Mouse (Mus musculus) gastrocnemius, postnatal 14 days (tissue): ENCODE results near the gene Prss57. TPM values are rescaled to one million over a fixed set of nuclear protein-coding genes. Genes with fewer than 3 reads are reported as not detected.

Source experiments
- DNase-seq: peaks from one replicate; pipeline ENCODE4 v3.0.0; 2021; ENCODE audit warnings: mixed read lengths
- intact Hi-C: fragments of 180-260 bp; cut with DNase I; formaldehyde crosslinking; loops from one replicate; pipeline ENCODE4 v1.15.1; 2025; ENCODE audit warnings: low total_unique reads
- long read RNA-seq, 2 experiments: library from polyadenylated mRNA; stranded (forward); transcript quantifications; one replicate each; pipeline ENCODE4 v2.0.0; 2021
- total RNA-seq, 2 experiments: library from RNA; stranded (reverse); gene quantifications; 2 replicates each; pipeline ENCODE4 v1.2.3; 2021

The Prss57 gene
- not detected for total RNA-seq
- long read RNA-seq, experiment 1, result 0 reads
- long read RNA-seq, experiment 2, result 0 reads

- no peak for DNase-seq
- intact Hi-C loops, result no loop called here
Observed at GRCm38 (mm10) chr10:79790861-79791260, at the start of gene Prss57. Gene Prss57, minus strand, starts transcription at chr10:79790961.

GRCm38 (mm10) chr10:79840091-79840490 lies 49.3 kb upstream of the Prss57 start:
- no peak for DNase-seq
- intact Hi-C loops, result no loop called here

- intact Hi-C loops, result loop anchor here (10.0 kb wide), 1 partner anchor 117 kb away; no protein-coding TSS in a partner anchor
- DNase-seq, result no peak
Observed at GRCm38 (mm10) chr10:79838151-79838550, 47.4 kb upstream of the Prss57 start.

GRCm38 (mm10) chr10:79836918-79837317 lies 46.2 kb upstream of the Prss57 start:
- intact Hi-C loops, result loop anchor here (10.0 kb wide), 1 partner anchor 118 kb away; no protein-coding TSS in a partner anchor
- DNase-seq, result no peak

GRCm38 (mm10) chr10:79834769-79835398 lies 44.1 kb upstream of the Prss57 start:
- peak; percentile 66 for DNase-seq
- intact Hi-C loops, result loop anchor here (5.0 to 10.0 kb wide), 3 partner anchors 47 to 120 kb away; partner anchors contain the start of gene R3hdm4

- intact Hi-C loops, result loop anchor here (5.0 to 10.0 kb wide), 3 partner anchors 50 to 122 kb away; partner anchors contain the start of gene R3hdm4
- no peak for DNase-seq
Observed at GRCm38 (mm10) chr10:79832786-79833181, 42.0 kb upstream of the Prss57 start.

- intact Hi-C loops, result loop anchor here (5.0 to 10.0 kb wide), 3 partner anchors 50 to 123 kb away; partner anchors contain the start of gene R3hdm4
Observed at GRCm38 (mm10) chr10:79832026-79832785, 41.4 kb upstream of the Prss57 start.

GRCm38 (mm10) chr10:79831583-79831982 lies 40.8 kb upstream of the Prss57 start:
- no peak for DNase-seq
- intact Hi-C loops, result loop anchor here (5.0 to 10.0 kb wide), 3 partner anchors 51 to 123 kb away; partner anchors contain the start of gene R3hdm4

More at GRCm38 (mm10) chr10:79832026-79832785, 41.4 kb upstream of the Prss57 start:
- no peak for DNase-seq

GRCm38 (mm10) chr10:79824413-79824812 lies 33.7 kb upstream of the Prss57 start:
- no peak for DNase-seq
- intact Hi-C loops, result no loop called here

GRCm38 (mm10) chr10:79823011-79823410 lies 32.2 kb upstream of the Prss57 start:
- DNase-seq, result no peak
- intact Hi-C loops, result no loop called here

GRCm38 (mm10) chr10:79822372-79822771 lies 31.6 kb upstream of the Prss57 start:
- no peak for DNase-seq
- intact Hi-C loops, result no loop called here

GRCm38 (mm10) chr10:79821731-79822130 lies 31.0 kb upstream of the Prss57 start:
- DNase-seq, result no peak
- intact Hi-C loops, result no loop called here

- intact Hi-C loops, result no loop called here
- DNase-seq, result no peak
Observed at GRCm38 (mm10) chr10:79820782-79821181, 30.0 kb upstream of the Prss57 start, which contains the start of gene Misp. Gene Misp, plus strand, starts transcription at chr10:79820989.

- DNase-seq, result no peak
- intact Hi-C loops, result no loop called here
Observed at GRCm38 (mm10) chr10:79820277-79820676, 29.5 kb upstream of the Prss57 start.

- DNase-seq, result no peak
- intact Hi-C loops, result no loop called here
Observed at GRCm38 (mm10) chr10:79819606-79820005, 28.8 kb upstream of the Prss57 start.

- no peak for DNase-seq
- intact Hi-C loops, result no loop called here
Observed at GRCm38 (mm10) chr10:79818225-79818624, 27.5 kb upstream of the Prss57 start.

GRCm38 (mm10) chr10:79817111-79817510 lies 26.4 kb upstream of the Prss57 start:
- no peak for DNase-seq
- intact Hi-C loops, result no loop called here

- no peak for DNase-seq
- intact Hi-C loops, result no loop called here
Observed at GRCm38 (mm10) chr10:79815671-79816494, 25.1 kb upstream of the Prss57 start.

GRCm38 (mm10) chr10:79814271-79814842 lies 23.6 kb upstream of the Prss57 start:
- intact Hi-C loops, result no loop called here

More at GRCm38 (mm10) chr10:79814271-79814842, 23.6 kb upstream of the Prss57 start:
- DNase-seq, result no peak
